Mouse (Mus musculus) adrenal gland, adult (tissue): ENCODE measurements around the gene Krtap31-2.

ENCODE experiments used
- DNase-seq, 2 experiments: peaks; one replicate each; pipeline ENCODE4 v3.0.0; 2022 to 2023; ENCODE audit warnings: low spot score in 1 of 2; ENCODE audit not compliant: inconsistent age in 2 of 2

Krtap31-2 gene

DNA sequence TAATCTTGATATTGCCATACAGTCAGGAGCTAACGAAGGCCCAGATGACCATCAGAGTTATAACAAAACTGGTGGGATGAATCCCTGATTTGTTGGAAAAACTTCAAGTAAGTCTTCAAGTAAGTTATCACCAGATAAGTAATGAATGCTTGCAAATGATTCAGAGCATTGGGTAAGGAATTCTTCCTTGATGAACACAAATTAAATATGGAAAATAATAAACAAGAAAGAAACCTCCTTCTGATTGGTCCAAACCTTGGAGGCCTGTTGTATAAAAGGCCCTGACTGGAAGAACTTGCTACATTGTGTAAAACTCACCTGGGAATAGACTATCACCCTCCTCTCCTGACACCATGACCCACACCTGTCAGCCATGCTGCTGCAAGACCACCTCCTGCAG lies at the start of gene Krtap31-2:
Gene Krtap31-2, plus strand, starts transcription at position 301 of the 400 bp plus-strand sequence.
- no peak for DNase-seq

DNA sequence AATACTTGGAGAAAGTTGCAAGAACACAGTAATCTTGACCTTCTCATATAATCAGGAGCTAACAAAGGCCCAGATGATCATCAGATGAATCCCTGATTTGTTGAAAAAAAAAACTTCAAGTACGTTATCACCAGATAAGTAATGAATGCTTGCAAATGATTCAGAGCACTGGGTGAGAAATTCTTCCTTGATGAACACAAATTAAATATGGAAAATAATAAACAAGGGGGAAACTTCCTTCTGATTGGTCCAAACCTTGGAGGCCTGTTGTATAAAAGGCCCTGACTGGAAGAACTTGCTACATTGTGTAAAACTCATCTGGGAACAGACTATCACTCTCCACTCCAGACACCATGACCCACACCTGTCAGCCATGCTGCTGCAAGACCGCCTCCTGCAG lies 28.5 kb upstream of the Krtap31-2 start, which contains the start of gene Krtap31-1:
Gene Krtap31-1, plus strand, starts transcription at position 301 of the 400 bp plus-strand sequence.
- no peak for DNase-seq

DNA sequence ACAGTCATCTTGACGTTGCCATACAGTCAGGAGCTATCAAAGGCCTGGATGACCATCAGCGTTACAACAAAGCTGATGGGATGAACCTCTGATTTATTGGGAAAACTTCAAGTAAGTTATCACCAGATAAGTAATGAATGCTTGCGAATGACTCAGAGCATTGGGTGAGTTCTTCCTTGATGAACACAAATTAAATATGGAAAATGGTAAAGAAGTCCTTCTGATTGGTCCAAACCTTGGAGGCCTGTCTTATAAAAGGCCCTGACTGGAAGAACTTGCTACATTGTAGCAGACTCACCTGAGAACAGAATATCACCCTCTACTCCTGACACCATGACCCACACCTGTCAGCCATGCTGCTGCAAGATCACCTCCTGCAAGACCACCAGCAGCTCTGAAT lies 21.6 kb upstream of the Krtap31-2 start, which contains the start of gene Gm11565:
Gene Gm11565, plus strand, starts transcription at position 301 of the 400 bp plus-strand sequence.
- DNase-seq: no peak

DNA sequence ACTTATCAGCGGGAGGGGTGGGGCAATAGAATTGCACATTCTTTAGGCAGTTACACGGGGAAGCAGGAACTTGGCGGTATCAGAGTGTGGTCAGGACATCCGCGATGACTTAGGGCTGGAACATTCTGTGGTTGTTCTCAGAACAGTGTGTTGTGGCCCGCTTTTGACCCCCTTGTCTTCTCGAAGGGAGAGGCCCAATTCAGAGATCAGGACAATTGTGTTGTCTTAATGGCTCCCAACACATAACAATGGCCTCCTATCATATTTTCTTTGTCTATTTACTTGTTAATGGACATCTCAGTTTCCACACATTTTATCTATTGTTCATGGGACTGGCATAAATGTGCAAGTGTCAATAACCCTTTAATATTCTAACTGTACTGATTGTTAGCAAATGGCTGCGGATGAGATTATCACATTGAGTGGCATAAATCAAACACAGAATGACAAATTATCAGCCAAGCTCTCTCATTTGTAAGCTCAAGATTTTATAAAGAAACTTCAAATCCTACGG lies 1.7 kb downstream of the Krtap31-2 start:
- no peak for DNase-seq

DNA sequence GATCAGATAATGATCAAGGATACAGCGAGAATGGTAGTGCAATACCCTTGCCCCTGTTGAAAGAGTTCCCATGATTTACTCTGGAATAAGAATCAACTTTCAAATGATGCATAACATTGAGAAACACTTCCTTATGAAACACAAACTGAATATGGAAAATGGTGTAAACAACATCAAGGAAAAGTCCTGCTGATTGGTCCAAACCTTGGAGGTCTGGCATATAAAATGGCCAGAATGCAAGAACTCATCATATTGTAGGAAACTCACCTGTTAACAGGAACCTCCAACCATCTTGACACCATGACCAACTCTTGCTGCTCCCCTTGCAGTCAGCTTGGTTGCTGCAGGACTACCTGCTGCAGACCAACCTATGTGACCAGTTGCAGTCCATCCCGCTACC lies 12.1 kb downstream of the Krtap31-2 start, which contains the start of gene Krtap9-5:
Gene Krtap9-5, plus strand, starts transcription at position 301 of the 400 bp plus-strand sequence.
- no peak for DNase-seq

DNA sequence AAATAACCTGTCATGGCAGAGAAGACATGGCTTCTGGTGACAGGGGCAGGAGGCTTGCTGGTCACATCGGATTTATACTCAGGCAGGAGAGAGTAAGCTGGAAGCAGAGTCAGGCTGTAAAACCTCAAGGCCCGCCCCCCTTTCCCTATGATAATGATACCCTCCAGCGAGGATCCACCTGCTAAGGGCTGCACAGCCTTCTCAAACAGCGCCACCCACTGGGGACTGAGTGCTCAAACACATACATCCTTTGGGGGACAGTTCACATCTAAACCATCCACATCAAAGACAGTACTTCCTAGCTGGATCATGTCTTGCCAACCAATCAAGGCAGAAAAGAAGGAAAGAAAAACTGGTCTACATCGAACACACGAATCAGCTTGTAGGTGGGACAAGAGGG lies 28.1 kb downstream of the Krtap31-2 start:
- no peak for DNase-seq

DNA sequence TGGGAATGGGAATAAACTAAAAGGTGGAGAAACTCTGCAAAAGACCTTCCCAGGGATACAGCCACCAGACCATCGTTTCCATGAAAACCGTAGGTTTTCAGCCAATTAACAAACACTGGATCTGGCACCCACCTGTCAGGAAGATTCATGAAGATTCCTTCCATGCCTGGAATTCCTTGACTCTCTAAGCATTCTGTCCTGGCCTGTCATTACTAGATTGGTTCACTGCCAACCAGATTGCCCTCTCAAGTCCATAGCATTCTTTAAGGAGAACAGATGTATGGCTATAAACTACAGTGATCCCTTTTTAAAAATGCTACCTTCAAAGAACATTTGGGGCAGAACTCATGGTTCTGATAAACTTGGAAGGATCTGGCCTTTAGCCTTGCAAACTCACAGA lies 29.9 kb downstream of the Krtap31-2 start:
- DNase-seq: no peak

DNA sequence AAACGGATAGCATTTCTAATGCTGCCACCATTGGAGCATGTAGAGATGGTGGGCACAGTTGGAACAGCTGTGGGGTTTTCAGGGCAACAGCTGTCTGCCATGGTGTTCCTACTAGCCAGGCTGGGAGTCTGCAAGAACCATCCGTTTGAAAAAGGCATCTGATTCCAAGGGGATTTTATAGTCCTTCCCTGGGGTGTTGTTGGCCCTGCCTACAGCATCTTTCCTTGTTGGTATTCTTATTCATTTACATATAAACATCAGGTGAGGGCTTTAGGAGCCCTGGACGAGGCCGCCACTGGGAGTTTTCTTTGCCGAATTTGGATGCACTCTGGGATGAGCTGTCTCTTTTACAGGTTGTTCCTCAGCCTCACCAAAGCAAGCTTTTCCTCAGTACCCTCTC lies 42.9 kb downstream of the Krtap31-2 start, which contains the start of gene Krtap29-1:
Gene Krtap29-1, minus strand, starts transcription at position 101 of the 400 bp plus-strand sequence.
- DNase-seq: no peak

DNA sequence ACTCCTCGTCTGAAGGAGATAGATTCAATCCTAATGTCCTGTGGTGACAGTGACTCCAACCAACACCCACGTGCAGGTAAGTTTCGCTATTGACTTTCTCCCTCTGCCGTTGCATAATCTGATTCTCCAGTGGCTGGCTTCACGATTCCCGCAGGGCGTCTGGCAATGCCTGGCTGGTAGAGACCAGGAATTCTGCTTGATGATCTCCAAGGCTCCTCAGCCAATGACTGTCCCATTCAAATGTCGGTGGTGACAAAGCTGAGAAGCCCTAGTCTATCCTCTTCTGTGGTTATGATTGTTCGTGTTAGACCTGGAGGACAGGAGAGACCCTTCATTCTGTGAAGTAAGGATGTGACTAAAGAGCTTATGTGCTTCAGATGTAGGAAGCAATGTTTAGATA lies 46.6 kb downstream of the Krtap31-2 start:
- no peak for DNase-seq

DNA sequence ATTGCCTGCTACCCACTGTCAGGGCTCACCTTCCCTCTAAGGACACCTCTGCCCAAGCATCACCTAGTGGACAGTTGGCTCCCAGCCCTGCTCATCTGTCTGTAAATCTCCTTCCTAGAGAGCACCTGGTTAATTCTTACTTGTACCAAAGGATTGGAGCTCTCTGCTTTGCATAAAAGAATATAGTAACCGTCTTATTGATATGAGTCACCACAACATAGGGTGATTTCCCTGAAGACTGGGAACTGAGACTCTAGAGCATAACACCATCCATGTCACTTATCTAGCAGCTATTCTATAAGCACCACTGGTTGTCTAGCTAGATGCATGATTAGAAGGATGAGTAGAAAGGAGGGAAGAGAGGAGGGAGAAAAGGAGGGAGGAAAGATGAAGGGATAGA lies 47.4 kb downstream of the Krtap31-2 start:
- DNase-seq: no peak

DNA sequence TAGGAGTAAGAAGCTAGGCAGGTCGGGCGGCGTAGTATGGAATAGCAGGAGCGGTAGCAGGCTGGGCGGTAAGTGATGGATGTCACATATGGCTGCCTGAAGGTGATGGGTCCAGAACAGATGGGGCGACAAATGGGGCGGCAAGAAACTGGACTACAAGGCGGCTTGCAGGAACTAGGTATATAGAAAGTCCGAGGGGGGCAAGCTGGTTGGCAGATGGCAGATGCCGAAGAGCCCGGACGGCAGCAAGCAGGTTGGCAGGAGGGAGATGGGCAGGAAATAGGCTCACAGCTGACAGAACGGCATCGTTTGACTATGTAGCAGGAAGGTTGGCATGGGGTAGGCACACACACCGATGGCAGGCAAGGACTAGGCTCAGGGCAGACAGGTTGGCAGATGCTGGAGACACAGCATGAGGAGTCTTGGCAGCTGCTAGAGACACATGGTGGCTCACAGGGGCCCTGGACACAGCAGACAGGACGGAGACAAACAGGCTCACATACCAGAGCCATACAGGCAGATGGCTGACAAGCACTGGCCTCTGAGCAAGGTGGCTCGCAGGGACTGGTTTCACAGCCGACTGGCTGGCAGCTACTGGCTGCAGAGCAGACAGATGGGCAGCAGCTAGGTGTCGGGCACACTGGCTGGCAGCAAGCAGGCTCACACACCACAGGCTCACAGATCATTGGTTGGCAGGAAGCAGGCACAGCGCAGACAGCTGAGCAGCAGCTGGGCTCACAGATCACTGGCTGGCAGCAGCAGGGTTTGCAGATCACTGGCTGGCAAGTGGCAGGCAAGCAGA lies 49.4 kb downstream of the Krtap31-2 start:
- peak; percentile 32 to 42 for DNase-seq

DNA sequence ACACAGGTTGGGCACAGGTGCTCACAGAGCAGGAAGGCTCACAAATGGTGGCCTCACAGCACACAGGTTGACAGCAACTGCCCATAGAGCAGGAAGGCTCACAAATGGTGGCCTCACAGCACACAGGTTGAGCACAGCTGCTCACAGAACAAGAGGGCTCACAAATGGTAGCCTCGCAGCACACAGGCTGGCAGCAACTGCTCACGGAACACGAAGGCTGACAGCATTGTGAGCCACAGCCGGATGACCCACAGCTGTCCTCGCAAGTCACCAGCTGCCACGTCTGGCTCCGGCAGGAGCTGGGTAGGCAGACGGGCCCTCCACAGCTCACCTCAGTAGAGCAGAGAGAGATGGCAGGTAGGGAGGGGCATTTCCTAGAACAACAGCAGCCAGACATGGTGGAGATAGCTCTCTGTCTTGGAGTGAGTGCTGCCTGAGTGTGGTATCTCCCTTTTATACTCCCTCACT lies 50.1 kb downstream of the Krtap31-2 start, which contains the start of gene Krtap16-1:
Gene Krtap16-1, minus strand, starts transcription at position 418 of the 468 bp plus-strand sequence.
- no peak for DNase-seq
